Mouse (Mus musculus): ENCODE measurements at regions not wholly inside any gene's neighbourhood (a gene's known extent, or its start where the extent isn't known, plus 50 kb on each side); places are given as distances from the start of the nearest gene placed in this dataset.
A peak's percentile ranks its signal among the peaks of the same experiment; 100 is the strongest.
"Not testable (repeated sequence)": the region's sequence is repeated elsewhere in the genome, so short reads cannot be mapped to it uniquely, and the experiment has no call there.

GRCm38 (mm10) chr15:87818566-87818965 is 274.5 kb downstream of the Fam19a5 start:
- DNase-seq, result no peak

- DNase-seq, result no peak
Measured at GRCm38 (mm10) chr15:87842097-87842496, 298.0 kb downstream of the Fam19a5 start.

- DNase-seq, result no peak
Measured at GRCm38 (mm10) chr15:87859069-87859468, 315.0 kb downstream of the Fam19a5 start.

- no peak for DNase-seq
Measured at GRCm38 (mm10) chr15:87876286-87876899, 332.3 kb downstream of the Fam19a5 start.

- DNase-seq, result peak in 1 of 2 experiments; percentile 0
Measured at GRCm38 (mm10) chr15:87890903-87891302, 346.8 kb downstream of the Fam19a5 start.

GRCm38 (mm10) chr15:87894866-87895265 is 350.8 kb downstream of the Fam19a5 start:
- DNase-seq, result not testable (repeated sequence)

GRCm38 (mm10) chr15:87898655-87899054 is 354.6 kb downstream of the Fam19a5 start:
- no peak for DNase-seq

GRCm38 (mm10) chr15:87904436-87904835 is 360.3 kb downstream of the Fam19a5 start:
- DNase-seq, result no peak

- no peak for DNase-seq
Measured at GRCm38 (mm10) chr15:87906310-87906709, 362.2 kb downstream of the Fam19a5 start.

- no peak for DNase-seq
Measured at GRCm38 (mm10) chr15:87922091-87922490, 378.0 kb downstream of the Fam19a5 start.

- DNase-seq, result no peak
Measured at GRCm38 (mm10) chr15:87922781-87923446, 378.8 kb downstream of the Fam19a5 start.

GRCm38 (mm10) chr15:87923906-87924305 is 379.8 kb downstream of the Fam19a5 start:
- no peak for DNase-seq

- no peak for DNase-seq
Measured at GRCm38 (mm10) chr15:87936041-87936440, 391.9 kb downstream of the Fam19a5 start.

GRCm38 (mm10) chr15:87940837-87941236 is 396.7 kb downstream of the Fam19a5 start:
- no peak for DNase-seq

GRCm38 (mm10) chr15:87952531-87952930 is 408.4 kb downstream of the Fam19a5 start:
- no peak for DNase-seq

- peak in 1 of 2 experiments; percentile 17 for DNase-seq
Measured at GRCm38 (mm10) chr15:87955685-87956256, 411.7 kb downstream of the Fam19a5 start.

- no peak for DNase-seq
Measured at GRCm38 (mm10) chr15:87958866-87959265, 414.8 kb downstream of the Fam19a5 start.

GRCm38 (mm10) chr15:87972641-87973040 is 428.5 kb downstream of the Fam19a5 start:
- no peak for DNase-seq

GRCm38 (mm10) chr15:87987322-87987985 is 443.4 kb downstream of the Fam19a5 start:
- DNase-seq, result no peak

GRCm38 (mm10) chr15:87994546-87994945 is 450.4 kb downstream of the Fam19a5 start:
- DNase-seq, result no peak

- DNase-seq, result no peak
Measured at GRCm38 (mm10) chr15:88017076-88017475, 473.0 kb downstream of the Fam19a5 start.

- no peak for DNase-seq
Measured at GRCm38 (mm10) chr15:88032751-88033150, 488.7 kb downstream of the Fam19a5 start.

GRCm38 (mm10) chr15:88033725-88034124 is 489.6 kb downstream of the Fam19a5 start:
- DNase-seq, result no peak

- DNase-seq, result no peak
Measured at GRCm38 (mm10) chr15:88035486-88035885, 491.4 kb downstream of the Fam19a5 start.

All from lung, postnatal 4 days (tissue).